Mouse (Mus musculus) liver, embryonic 16.5 days (tissue): ENCODE results near the gene Cntn5. TPM values are rescaled to one million over a fixed set of nuclear protein-coding genes. Genes with fewer than 3 reads are reported as not detected.

Experiments used
- ATAC-seq: fragments of 200-750 bp; cut with Nextera tagmentation; 2 replicates; pipeline ENCODE4 v1.8.0; 2017; ENCODE audit warnings: low read depth, mild to moderate bottlenecking, moderate number of reproducible peaks, moderate library complexity
- H3K27ac ChIP-seq: fragments of 300-500 bp; sonication (generic); 2 replicates; pipeline ENCODE4 v1.5.1; 2014; ENCODE audit warnings: mild to moderate bottlenecking, low read length
- H3K27me3 ChIP-seq: fragments of 300-500 bp; sonication (generic); 2 replicates; pipeline ENCODE4 v1.6.1; 2014; ENCODE audit warnings: low read depth, low read length, mixed read lengths; ENCODE audit not compliant: control insufficient read depth, insufficient read depth
- H3K36me3 ChIP-seq: fragments of 300-500 bp; sonication (generic); 2 replicates; pipeline ENCODE4 v1.6.1; 2014; ENCODE audit warnings: mild to moderate bottlenecking; ENCODE audit not compliant: control insufficient read depth, insufficient read depth
- H3K4me1 ChIP-seq: fragments of 300-500 bp; sonication (generic); 2 replicates; pipeline ENCODE4 v1.6.1; 2014; ENCODE audit warnings: low read depth, low read length, mixed read lengths; ENCODE audit not compliant: control insufficient read depth
- H3K4me2 ChIP-seq: fragments of 300-500 bp; sonication (generic); 2 replicates; pipeline ENCODE4 v1.6.1; 2014; ENCODE audit warnings: low read depth, low read length, mixed read lengths
- H3K4me3 ChIP-seq: fragments of 300-500 bp; sonication (generic); 2 replicates; pipeline ENCODE4 v1.5.1; 2014; ENCODE audit warnings: low read depth, mild to moderate bottlenecking, low read length
- H3K9ac ChIP-seq: fragments of 300-500 bp; sonication (generic); 2 replicates; pipeline ENCODE4 v1.6.1; 2014; ENCODE audit warnings: low read depth, low read length
- H3K9me3 ChIP-seq: fragments of 300-500 bp; sonication (generic); replicated peaks from 2 replicates; pipeline ENCODE4 v1.6.1; 2016; ENCODE audit warnings: low read length; ENCODE audit not compliant: control insufficient read depth
- WGBS: fragments of 180-500 bp; shearing (Covaris S2); extraction: QIAGEN DNeasy Blood & Tissue Kit; methylation state at CpG from one replicate; pipeline ENCODE4 v1.1.7; 2014; ENCODE audit not compliant: insufficient replicate concordance; 5-methylcytosine and 5-hydroxymethylcytosine counted together
- polyA plus RNA-seq: library from polyadenylated mRNA; unstranded; fragments of >200 nt; fragmentation: Nextera tagmentation; extraction: Ambion mirVana; gene quantifications from 2 replicates; pipeline ENCODE4 v1.2.1, GENCODE M21; 2015

Gene Cntn5
- polyA plus RNA-seq, 1 experiment from 2014 or later = not detected

GRCm38 (mm10) chr9:9817477-9817876, 1087.1 kb downstream of the Cntn5 start:
- no peak overlapping the region for H3K27ac ChIP-seq
- H3K4me3 ChIP-seq = no peak overlapping the region
- H3K4me2 ChIP-seq = no peak overlapping the region
- no peak for ATAC-seq
- WGBS = 69% methylated on average over 2 of the region's 2 CpGs
- H3K9ac ChIP-seq = no peak overlapping the region
- no peaks in the 10 kb centered on the region for H3K9me3 ChIP-seq
- no peaks in the 10 kb centered on the region for H3K36me3 ChIP-seq
- H3K27me3 ChIP-seq = no peaks in the 10 kb centered on the region
- H3K4me1 ChIP-seq = no peaks in the 10 kb centered on the region

DNA sequence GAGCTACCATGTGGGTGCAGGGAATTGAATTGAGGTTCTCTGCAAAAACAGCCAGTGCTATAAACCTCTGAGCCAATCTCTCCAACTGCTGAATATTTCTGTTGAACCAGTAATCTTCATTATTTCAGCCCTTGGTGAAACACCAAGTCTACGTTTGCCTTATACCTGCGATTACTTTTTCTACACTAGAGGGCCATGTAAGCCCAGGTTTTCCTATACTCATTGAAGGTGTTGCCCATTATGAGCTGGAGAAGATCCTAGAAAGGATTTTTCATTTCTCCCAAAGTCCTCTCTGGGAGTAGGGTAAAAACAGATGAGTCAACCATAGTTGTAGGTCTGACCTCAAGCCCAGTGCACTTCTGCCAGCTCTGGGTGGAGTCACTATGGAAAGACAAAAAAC, 1105.0 kb downstream of the Cntn5 start:
- no peak overlapping the region for H3K4me2 ChIP-seq
- 68% methylated on average over 2 of the region's 2 CpGs for WGBS

DNA sequence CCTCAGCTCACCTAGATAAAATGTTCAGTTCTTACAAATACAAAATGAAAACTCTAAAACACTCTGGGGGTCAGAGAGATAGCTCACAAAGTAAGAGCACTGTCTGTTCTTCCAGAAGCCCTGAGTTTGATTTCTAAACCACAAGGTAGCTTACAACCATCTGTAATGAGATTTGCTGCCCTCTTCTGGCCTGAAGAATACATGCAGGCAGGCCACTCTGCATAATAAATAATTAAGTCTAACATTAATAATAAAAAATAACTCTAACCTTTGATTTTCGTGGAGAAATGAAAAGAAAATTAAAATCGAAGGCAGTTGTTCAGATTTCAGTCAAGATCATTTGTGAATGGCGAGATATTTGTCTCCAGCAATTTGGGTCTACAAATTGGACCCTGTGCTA, 1120.9 kb downstream of the Cntn5 start:
- H3K4me2 ChIP-seq = no peak overlapping the region
- no peaks in the 10 kb centered on the region for H3K27me3 ChIP-seq
- no peak for ATAC-seq
- no peak overlapping the region for H3K9ac ChIP-seq
- no peaks in the 10 kb centered on the region for H3K36me3 ChIP-seq
- H3K4me1 ChIP-seq = no peaks in the 10 kb centered on the region
- no peak overlapping the region for H3K4me3 ChIP-seq
- WGBS = 31% methylated on average over 3 of the region's 3 CpGs
- no peaks in the 10 kb centered on the region for H3K9me3 ChIP-seq
- no peak overlapping the region for H3K27ac ChIP-seq

More for the DNA sequence above, 1105.0 kb downstream of the Cntn5 start:
- Histone ChIP-seq H3K9ac (no peak overlapping the region), H3K36me3 (no peaks in the 10 kb centered on the region), H3K27me3 (no peaks in the 10 kb centered on the region), H3K4me3 (no peak overlapping the region), H3K27ac (no peak overlapping the region), H3K4me1 (no peaks in the 10 kb centered on the region), H3K9me3 (no peaks in the 10 kb centered on the region)
- no peak for ATAC-seq

- WGBS = 60% methylated on average over 9 of the region's 9 CpGs
- H3K9ac ChIP-seq = no peak overlapping the region
- H3K4me1 ChIP-seq = no peaks in the 10 kb centered on the region
- no peak overlapping the region for H3K27ac ChIP-seq
- no peak for ATAC-seq
- H3K9me3 ChIP-seq = no peaks in the 10 kb centered on the region
- H3K4me3 ChIP-seq = no peak overlapping the region
- no peaks in the 10 kb centered on the region for H3K27me3 ChIP-seq
- no peak overlapping the region for H3K4me2 ChIP-seq
- no peaks in the 10 kb centered on the region for H3K36me3 ChIP-seq
Measured at GRCm38 (mm10) chr9:9781157-9781884, 1123.3 kb downstream of the Cntn5 start.

DNA sequence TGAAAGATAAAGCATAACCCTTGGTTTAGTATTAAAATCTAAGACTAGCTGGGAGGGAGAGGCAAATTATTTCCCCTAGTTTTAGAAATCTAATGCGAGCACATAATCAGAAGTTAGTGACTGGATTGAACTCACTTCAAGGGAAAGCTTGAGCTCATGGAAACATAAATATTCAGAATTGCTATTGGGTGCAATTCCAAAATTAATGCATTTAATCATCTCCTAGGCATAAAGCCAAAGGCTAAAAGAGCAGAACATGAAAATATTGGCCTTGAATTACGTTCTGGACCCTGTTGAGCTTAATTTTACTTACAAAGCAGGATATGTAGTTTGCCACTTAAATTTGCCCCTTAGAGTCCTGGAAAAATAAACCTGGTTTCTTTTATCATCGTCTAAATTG, 1124.9 kb downstream of the Cntn5 start:
- Histone ChIP-seq H3K27me3 (no peaks in the 10 kb centered on the region), H3K36me3 (no peaks in the 10 kb centered on the region), H3K27ac (no peak overlapping the region), H3K9me3 (no peaks in the 10 kb centered on the region), H3K4me2 (no peak overlapping the region), H3K9ac (no peak overlapping the region), H3K4me3 (no peak overlapping the region), H3K4me1 (no peaks in the 10 kb centered on the region)
- ATAC-seq = no peak
- WGBS = 49% methylated on average over 3 of the region's 3 CpGs

DNA sequence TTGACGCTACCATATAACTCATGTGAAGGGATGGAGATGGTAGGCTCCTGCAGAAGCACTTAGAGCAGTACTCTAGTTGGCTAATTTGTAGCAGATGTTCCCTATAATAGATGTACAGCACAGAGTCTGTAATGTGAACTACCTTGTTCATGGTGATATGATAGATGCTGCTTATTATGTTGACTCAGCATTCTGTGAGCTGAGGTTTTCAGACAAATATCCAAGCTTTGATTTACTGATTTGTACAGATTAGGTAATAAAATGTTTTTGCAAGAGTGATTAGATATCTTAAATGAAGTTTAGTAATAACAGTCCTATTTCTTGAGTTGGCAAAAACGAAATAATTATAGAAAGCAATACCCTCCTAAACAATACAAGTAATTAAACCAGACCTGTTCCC, 1133.8 kb downstream of the Cntn5 start:
- no peak overlapping the region for H3K4me3 ChIP-seq
- no peak overlapping the region for H3K4me2 ChIP-seq
- 48% methylated on average over 2 of the region's 2 CpGs for WGBS
- ATAC-seq = no peak
- H3K27ac ChIP-seq = no peak overlapping the region
- H3K36me3 ChIP-seq = no peaks in the 10 kb centered on the region
- H3K9me3 ChIP-seq = no peaks in the 10 kb centered on the region
- H3K9ac ChIP-seq = no peak overlapping the region
- H3K4me1 ChIP-seq = no peaks in the 10 kb centered on the region
- H3K27me3 ChIP-seq = no peaks in the 10 kb centered on the region

GRCm38 (mm10) chr9:9769659-9770058, 1134.9 kb downstream of the Cntn5 start:
- Histone ChIP-seq H3K9me3 (no peaks in the 10 kb centered on the region), H3K36me3 (no peaks in the 10 kb centered on the region), H3K27ac (no peak overlapping the region), H3K4me1 (no peaks in the 10 kb centered on the region), H3K9ac (no peak overlapping the region), H3K4me3 (no peak overlapping the region), H3K27me3 (no peaks in the 10 kb centered on the region), H3K4me2 (no peak overlapping the region)
- ATAC-seq = no peak

- no peaks in the 10 kb centered on the region for H3K27me3 ChIP-seq
- 24% methylated on average over 1 of the region's 1 CpGs for WGBS
Measured at GRCm38 (mm10) chr9:9718145-9718544, 1186.4 kb downstream of the Cntn5 start.

DNA sequence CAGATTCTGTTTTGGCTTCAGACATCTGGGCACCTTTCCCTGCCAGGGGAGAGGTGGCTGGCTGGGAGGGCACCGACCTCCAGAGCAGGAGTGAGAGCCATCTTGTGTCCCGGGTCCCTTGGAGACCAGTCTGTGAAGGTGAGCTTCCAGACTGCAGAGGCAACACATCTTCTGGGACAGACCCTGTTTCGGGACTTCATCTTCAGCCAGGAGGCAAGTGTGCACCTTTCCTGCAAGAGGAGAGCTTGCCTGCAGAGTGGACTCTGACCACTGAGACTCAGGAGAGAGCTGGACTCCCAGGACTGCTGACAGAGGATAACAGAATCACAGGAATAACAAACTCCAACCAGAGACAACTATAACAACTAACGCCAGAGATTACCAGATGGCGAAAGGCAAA, 1195.9 kb downstream of the Cntn5 start:
- ATAC-seq = no peak
- H3K27ac ChIP-seq = no peak overlapping the region
- H3K4me3 ChIP-seq = no peak overlapping the region
- no peaks in the 10 kb centered on the region for H3K4me1 ChIP-seq
- no peak overlapping the region for H3K4me2 ChIP-seq
- H3K9me3 ChIP-seq = no peaks in the 10 kb centered on the region
- no peaks in the 10 kb centered on the region for H3K36me3 ChIP-seq
- no peak overlapping the region for H3K9ac ChIP-seq
- H3K27me3 ChIP-seq = no peaks in the 10 kb centered on the region
- 61% methylated on average over 5 of the region's 5 CpGs for WGBS

More at GRCm38 (mm10) chr9:9718145-9718544, 1186.4 kb downstream of the Cntn5 start:
- Histone ChIP-seq H3K4me2 (no peak overlapping the region), H3K4me1 (no peaks in the 10 kb centered on the region), H3K36me3 (no peaks in the 10 kb centered on the region), H3K4me3 (no peak overlapping the region), H3K9ac (no peak overlapping the region), H3K27ac (no peak overlapping the region), H3K9me3 (no peaks in the 10 kb centered on the region)
- ATAC-seq = no peak
